Mouse (Mus musculus) hindbrain, embryonic 14.5 days (tissue): ENCODE data around the gene Gapvd1. TPM values are rescaled to one million over a fixed set of nuclear protein-coding genes. Genes with fewer than 3 reads are reported as not detected.
"Not testable (repeated sequence)": the region's sequence is repeated elsewhere in the genome, so short reads cannot be mapped to it uniquely, and the experiment has no call there.

Experiments used
- ATAC-seq: fragments of 200-750 bp; cut with Nextera tagmentation; 2 replicates; pipeline ENCODE4 v1.8.0; 2017; ENCODE audit warnings: moderate number of reproducible peaks, mild to moderate bottlenecking, moderate TSS enrichment, moderate library complexity; ENCODE audit not compliant: low FRiP score
- DNase-seq: peaks from one replicate; pipeline ENCODE4 v3.0.0-alpha.2; 2015; ENCODE audit warnings: low spot score
- H3K27ac ChIP-seq: fragments of 300-500 bp; sonication (generic); 2 replicates; pipeline ENCODE4 v1.5.1; 2014; ENCODE audit warnings: mild to moderate bottlenecking, moderate library complexity
- H3K27me3 ChIP-seq: fragments of 300-500 bp; sonication (generic); 2 replicates; pipeline ENCODE4 v1.6.1; 2014; ENCODE audit warnings: mild to moderate bottlenecking, low read length, mixed read lengths; ENCODE audit not compliant: control insufficient read depth, insufficient read depth
- H3K36me3 ChIP-seq: fragments of 300-500 bp; sonication (generic); replicated peaks from 2 replicates; pipeline ENCODE4 v1.6.1; 2014; ENCODE audit not compliant: control insufficient read depth, insufficient read depth
- H3K4me1 ChIP-seq: fragments of 300-500 bp; sonication (generic); replicated peaks from 2 replicates; pipeline ENCODE4 v1.6.1; 2014; ENCODE audit warnings: antibody characterized with exemption, low read length, mixed read lengths; ENCODE audit not compliant: control insufficient read depth, insufficient read depth
- H3K4me2 ChIP-seq: fragments of 300-500 bp; sonication (generic); replicated peaks from 2 replicates; pipeline ENCODE4 v1.6.1; 2014; ENCODE audit warnings: mild to moderate bottlenecking, moderate library complexity
- H3K4me3 ChIP-seq: fragments of 300-500 bp; sonication (generic); replicated peaks from 2 replicates; pipeline ENCODE4 v1.5.1; 2014; ENCODE audit warnings: mild to moderate bottlenecking, low read length
- H3K9ac ChIP-seq: fragments of 300-500 bp; sonication (generic); 2 replicates; pipeline ENCODE4 v1.6.1; 2014
- H3K9me3 ChIP-seq: fragments of 300-500 bp; sonication (generic); 2 replicates; pipeline ENCODE4 v1.6.1; 2016; ENCODE audit warnings: low read length; ENCODE audit not compliant: control insufficient read depth
- WGBS: fragments of 180-500 bp; shearing (Covaris S2); extraction: QIAGEN DNeasy Blood & Tissue Kit; methylation state at CpG from one replicate; pipeline ENCODE4 v1.1.7; 2014; 5-methylcytosine and 5-hydroxymethylcytosine counted together
- polyA plus RNA-seq: library from polyadenylated mRNA; unstranded; fragments of >200 nt; fragmentation: Nextera tagmentation; extraction: Ambion mirVana; gene quantifications from 2 replicates; pipeline ENCODE4 v1.2.1, GENCODE M21; 2014

Gene Gapvd1
- polyA plus RNA-seq, result 111 and 123 TPM in 2 replicates

- no peaks in the 10 kb centered on the region for H3K36me3 ChIP-seq
- peak within 1 kb of the TSS; percentile 97 for H3K9ac ChIP-seq
- H3K4me2 ChIP-seq, result peak within 1 kb of the TSS; percentile 84
- H3K4me3 ChIP-seq, result peak within 1 kb of the TSS; percentile 96
- peaks cover 26% of the 10 kb centered on the region for H3K4me1 ChIP-seq
- no peaks in the 10 kb centered on the region for H3K27me3 ChIP-seq
- peak; percentile 56 for DNase-seq
- H3K9me3 ChIP-seq, result no peaks in the 10 kb centered on the region
- H3K27ac ChIP-seq, result peak within 1 kb of the TSS; percentile 95
- under 1% methylated on average over 13 of the region's 14 CpGs for WGBS
- ATAC-seq, result no peak
These were observed at the start of gene Gapvd1 for GRCm38 (mm10) chr2:34754551-34755358. Gene Gapvd1 (minus strand): TSS chr2:34755232.

- Histone ChIP-seq H3K36me3 (peaks cover 46% of the 10 kb centered on the region), H3K4me1 (peaks cover 18% of the 10 kb centered on the region), H3K27me3 (no peaks in the 10 kb centered on the region), H3K4me3 (no peak overlapping the region), H3K4me2 (no peak overlapping the region), H3K27ac (no peak overlapping the region), H3K9ac (no peak overlapping the region), H3K9me3 (no peaks in the 10 kb centered on the region)
- WGBS, result 83% methylated on average over 1 of the region's 1 CpGs
- no peak for ATAC-seq
- no peak for DNase-seq
These were observed 49.8 kb upstream of the Gapvd1 start for GRCm38 (mm10) chr2:34804815-34805214.

- DNase-seq (no peak), ATAC-seq (no peak)
- Histone ChIP-seq H3K4me2 (peak overlapping the region; percentile 72; the same call in 1 of the 2 replicates), H3K27me3 (no peaks in the 10 kb centered on the region), H3K4me1 (peaks cover 19% of the 10 kb centered on the region), H3K36me3 (peaks cover 40% of the 10 kb centered on the region), H3K4me3 (no peak overlapping the region), H3K9me3 (no peaks in the 10 kb centered on the region), H3K27ac (no peak overlapping the region), H3K9ac (no peak overlapping the region)
- WGBS, result 99% methylated on average over 2 of the region's 2 CpGs
These were observed 49.1 kb upstream of the Gapvd1 start for GRCm38 (mm10) chr2:34804172-34804571.

- Histone ChIP-seq H3K9me3 (no peaks in the 10 kb centered on the region), H3K27ac (no peak overlapping the region), H3K27me3 (no peaks in the 10 kb centered on the region), H3K9ac (0 out of 2 replicates have a peak overlapping the region, but pooled peaks have one; percentile 20), H3K4me3 (peak overlapping the region; percentile 12), H3K4me2 (peak overlapping the region; percentile 72), H3K4me1 (peaks cover 23% of the 10 kb centered on the region), H3K36me3 (peaks cover 36% of the 10 kb centered on the region)
- DNase-seq (no peak), ATAC-seq (no peak)
- 80% methylated on average over 3 of the region's 3 CpGs for WGBS
These were observed 48.7 kb upstream of the Gapvd1 start for GRCm38 (mm10) chr2:34803746-34804145.

GRCm38 (mm10) chr2:34802565-34803245 is 47.7 kb upstream of the Gapvd1 start:
- WGBS, result under 1% methylated on average over 28 of the region's 32 CpGs
- Histone ChIP-seq H3K4me1 (peaks cover 26% of the 10 kb centered on the region), H3K4me3 (peak overlapping the region; percentile 65), H3K4me2 (peak overlapping the region; percentile 72), H3K27ac (peak overlapping the region; percentile 92), H3K36me3 (peaks cover 28% of the 10 kb centered on the region; the same call in 1 of the 2 replicates), H3K9ac (peak overlapping the region; percentile 84)
- not testable (repeated sequence) for H3K27me3 ChIP-seq, H3K9me3 ChIP-seq
- peak; percentile 26 for DNase-seq
- ATAC-seq, result peak; percentile 48

GRCm38 (mm10) chr2:34801516-34802482 is 46.8 kb upstream of the Gapvd1 start:
- WGBS, result 6% methylated on average over 39 of the region's 39 CpGs
- Histone ChIP-seq H3K4me2 (peak overlapping the region; percentile 33), H3K9me3 (no peaks in the 10 kb centered on the region), H3K27ac (peak overlapping the region; percentile 92), H3K4me3 (peak overlapping the region; percentile 65), H3K4me1 (peaks cover 26% of the 10 kb centered on the region), H3K9ac (peak overlapping the region; percentile 84), H3K27me3 (no peaks in the 10 kb centered on the region), H3K36me3 (peaks cover 22% of the 10 kb centered on the region; the same call in 1 of the 2 replicates)
- DNase-seq (peak; percentile 100), ATAC-seq (peak; percentile 97)

- Histone ChIP-seq H3K36me3 (peaks cover 12% of the 10 kb centered on the region), H3K9me3 (no peaks in the 10 kb centered on the region), H3K4me3 (no peak overlapping the region), H3K27me3 (no peaks in the 10 kb centered on the region), H3K4me2 (no peak overlapping the region; the same call in 1 of the 2 replicates), H3K4me1 (peaks cover 26% of the 10 kb centered on the region), H3K9ac (no peak overlapping the region), H3K27ac (no peak overlapping the region)
- no peak for ATAC-seq
- WGBS, result 86% methylated on average over 7 of the region's 7 CpGs
- DNase-seq, result no peak
These were observed 45.3 kb upstream of the Gapvd1 start for GRCm38 (mm10) chr2:34800371-34800770.

- Histone ChIP-seq H3K9me3 (no peaks in the 10 kb centered on the region), H3K9ac (peak within 1 kb of the TSS; percentile 49), H3K4me2 (peak within 1 kb of the TSS; percentile 71), H3K27ac (peak within 1 kb of the TSS; percentile 22; the same call in 1 of the 2 replicates), H3K4me3 (peak within 1 kb of the TSS; percentile 42), H3K4me1 (peaks cover 23% of the 10 kb centered on the region), H3K27me3 (no peaks in the 10 kb centered on the region), H3K36me3 (peaks cover 11% of the 10 kb centered on the region)
- DNase-seq (peak; percentile 77), ATAC-seq (peak; percentile 69)
- WGBS, result 6% methylated on average over 44 of the region's 44 CpGs
These were observed 44.6 kb upstream of the Gapvd1 start, which contains the start of gene Rabepk for GRCm38 (mm10) chr2:34799357-34800256. Gene Rabepk (minus strand): TSS chr2:34799912.
